Mouse (Mus musculus) colon, adult 2 months (tissue): ENCODE results near the gene Hist1h2br. TPM values are rescaled to one million over a fixed set of nuclear protein-coding genes. Genes with fewer than 3 reads are reported as not detected.

Source experiments
- polyA plus RNA-seq: library from polyadenylated mRNA; depleted of rRNA; stranded (reverse); fragments of >200 nt; gene quantifications from 2 replicates; pipeline ENCODE4 v1.2.3, GENCODE M21; 2012; rRNA removed

Hist1h2br gene
- 32.1 and 54.0 TPM in 2 replicates for polyA plus RNA-seq

GRCm38 (mm10) chr13:21833461-21833860 lies at the start of gene Hist1h2br, which contains the start of gene Hist1h2ap:
TSS of gene Hist1h2br (plus strand) at chr13:21833743.
TSS of gene Hist1h2ap (minus strand) at chr13:21833507.

GRCm38 (mm10) chr13:21786899-21787629 lies 46.5 kb upstream of the Hist1h2br start, which contains the start of the genes Hist1h2an and Hist1h2bp:
TSS of gene Hist1h2an (minus strand) at chr13:21787218.
TSS of gene Hist1h2bp (plus strand) at chr13:21787461.

GRCm38 (mm10) chr13:21810073-21810472 lies 23.5 kb upstream of the Hist1h2br start, which contains the start of the genes Hist1h2bq and Hist1h2ao:
TSS of gene Hist1h2bq (minus strand) at chr13:21810197.
TSS of gene Hist1h2ao (plus strand) at chr13:21810465.

GRCm38 (mm10) chr13:21811539-21811938 lies 22.0 kb upstream of the Hist1h2br start, which contains the start of gene Hist1h4m:
TSS of gene Hist1h4m (plus strand) at chr13:21811746.

GRCm38 (mm10) chr13:21831418-21832394 lies 1.8 kb upstream of the Hist1h2br start, which contains the start of gene Hist1h4n:
TSS of gene Hist1h4n (minus strand) at chr13:21832196.

Other genes starting within 250 kb of the Hist1h2br start
- not detected in 2 replicates for gene Olfr1362, start 219.7 kb upstream of the Hist1h2br start, polyA plus RNA-seq
- not detected in 2 replicates for gene Olfr11, start 191.2 kb upstream of the Hist1h2br start, polyA plus RNA-seq
- not detected in 2 replicates for gene Olfr1361, start 170.4 kb upstream of the Hist1h2br start, polyA plus RNA-seq
- not detected in 2 replicates for gene Olfr1360, start 156.3 kb upstream of the Hist1h2br start, polyA plus RNA-seq
- gene Olfr1359, start 135.6 kb upstream of the Hist1h2br start, polyA plus RNA-seq = not detected in 2 replicates
- gene Hist1h2bl, start 117.6 kb upstream of the Hist1h2br start, polyA plus RNA-seq = 11.8 and 13.4 TPM in 2 replicates
- gene Hist1h2ai, start 117.3 kb upstream of the Hist1h2br start, polyA plus RNA-seq = 41.0 and 55.3 TPM in 2 replicates
- 40.1 and 49.5 TPM in 2 replicates for gene Hist1h3h, start 116.1 kb upstream of the Hist1h2br start, polyA plus RNA-seq
- 4.6 and 5.2 TPM in 2 replicates for gene Hist1h2bm, start 111.7 kb upstream of the Hist1h2br start, polyA plus RNA-seq
- 5.3 and 7.1 TPM in 2 replicates for gene Hist1h4j, start 98.7 kb upstream of the Hist1h2br start, polyA plus RNA-seq
- gene Hist1h4k, start 83.2 kb upstream of the Hist1h2br start, polyA plus RNA-seq = 39.5 and 42.9 TPM in 2 replicates
- 30.4 and 31.0 TPM in 2 replicates for gene Hist1h2ak, start 79.9 kb upstream of the Hist1h2br start, polyA plus RNA-seq
- gene Hist1h2bn, start 79.6 kb upstream of the Hist1h2br start, polyA plus RNA-seq = 12.9 and 14.9 TPM in 2 replicates
- 1.4 and 1.5 TPM in 2 replicates for gene Hist1h1b, start 53.1 kb upstream of the Hist1h2br start, polyA plus RNA-seq
- 48.3 and 58.4 TPM in 2 replicates for gene Hist1h3i, start 50.4 kb upstream of the Hist1h2br start, polyA plus RNA-seq
- 15.5 and 20.4 TPM in 2 replicates for gene Hist1h2an, start 46.5 kb upstream of the Hist1h2br start, polyA plus RNA-seq
- gene Hist1h2bp, start 46.3 kb upstream of the Hist1h2br start, polyA plus RNA-seq = 0.66 and 3.2 TPM in 2 replicates
- 37.1 and 59.1 TPM in 2 replicates for gene Hist1h2bq, start 23.5 kb upstream of the Hist1h2br start, polyA plus RNA-seq
- not detected in 2 replicates for gene Hist1h2ao, start 23.3 kb upstream of the Hist1h2br start, polyA plus RNA-seq
- not detected in 2 replicates for gene Hist1h4m, start 22.0 kb upstream of the Hist1h2br start, polyA plus RNA-seq
- 47.6 and 53.6 TPM in 2 replicates for gene Hist1h4n, start 1.5 kb upstream of the Hist1h2br start, polyA plus RNA-seq
- 577 and 675 TPM in 2 replicates for gene Hist1h2ap, start 236 bp upstream of the Hist1h2br start, polyA plus RNA-seq
- 0.06 and 0.16 TPM in 2 replicates for gene Zfp184, start 111.4 kb downstream of the Hist1h2br start, polyA plus RNA-seq
- gene Pom121l2, start 147.5 kb downstream of the Hist1h2br start, polyA plus RNA-seq = not detected in 2 replicates
- 1.2 and 1.6 TPM in 2 replicates for gene Prss16, start 176.0 kb downstream of the Hist1h2br start, polyA plus RNA-seq
- 37.2 and 61.6 TPM in 2 replicates for gene Hist1h2ah, start 201.8 kb downstream of the Hist1h2br start, polyA plus RNA-seq
- gene Hist1h2bk, start 202.1 kb downstream of the Hist1h2br start, polyA plus RNA-seq = 27.3 and 32.1 TPM in 2 replicates
- 12.2 and 15.0 TPM in 2 replicates for gene Hist1h4i, start 207.6 kb downstream of the Hist1h2br start, polyA plus RNA-seq
- gene Hist1h2ag, start 209.2 kb downstream of the Hist1h2br start, polyA plus RNA-seq = 7.1 and 13.4 TPM in 2 replicates
- 14.1 and 15.9 TPM in 2 replicates for gene Hist1h2bj, start 209.5 kb downstream of the Hist1h2br start, polyA plus RNA-seq